Mouse (Mus musculus): ENCODE data around the gene Snx29.

GRCm38 (mm10) chr16:11716932-11717331 is 394.2 kb downstream of the Snx29 start:
- no peak for TF ChIP-seq POLR2A (IDR thresholded peaks at IDR 0.05; ENCODE audit: borderline replicate concordance, control insufficient read depth, low read depth, low read length)
- TF ChIP-seq CTCF (IDR thresholded peaks at IDR 0.05; ENCODE audit: control insufficient read depth, insufficient read depth, low read length): no peak
